In the genomic region with DNA sequence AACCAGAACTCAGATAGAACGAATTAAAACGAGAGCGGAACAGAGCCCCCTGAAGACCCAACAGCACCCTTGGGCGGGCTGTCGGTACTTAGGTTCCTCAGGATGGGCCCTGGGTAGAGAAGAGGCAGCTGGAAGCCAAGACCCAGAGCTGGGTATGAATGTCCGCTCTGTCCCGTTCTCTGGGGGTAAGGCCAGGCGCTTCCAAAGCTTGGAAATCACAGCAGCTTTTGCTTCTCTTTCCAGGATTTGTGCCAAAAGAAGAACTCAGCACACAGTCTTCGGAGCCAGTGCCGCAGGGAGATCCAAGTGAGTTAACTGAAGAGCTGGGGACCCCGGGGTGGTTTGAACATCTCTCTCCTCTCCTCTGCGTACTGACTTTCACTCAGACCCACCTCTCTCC, we compare ENCODE assay signal across 14 mouse cellular contexts.
A peak's percentile ranks its signal among the peaks of the same experiment; 100 is the strongest.
DNase-seq lines count a peak whose midpoint lies in the region; ATAC-seq and TF ChIP-seq lines count a peak whose summit lies in the region.
"Had no signal": no experiment of that assay in that cellular context is flagged by ENCODE, and none has a peak within 500 bp of the region (broad histone marks: within the 10 kb centered on the region; RNA-seq: fewer than 3 reads in every experiment).

No protein-coding gene starts in this region.

- no peak overlapping the region for H3K4me3 ChIP-seq in cortical plate, adult 2 months (ENCODE audit: insufficient read depth, low read length)
- no peak overlapping the region for H3K4me3 ChIP-seq in midbrain, embryonic 15.5 days
- H3K4me3 ChIP-seq in kidney, embryonic 16.5 days (ENCODE audit: low read length) = no peak overlapping the region

- no peak for TF ChIP-seq CTCF in cortical plate, adult 2 months (IDR thresholded peaks at IDR 0.05; ENCODE audit: extremely low read depth, insufficient read depth, low read length)

- no peak overlapping the region for H3K9ac ChIP-seq in midbrain, embryonic 15.5 days
- H3K9ac ChIP-seq in kidney, embryonic 16.5 days (replicated peaks; ENCODE audit: low read length) = no peak overlapping the region
- H3K9ac ChIP-seq: liver, embryonic 14.5 days had no signal

- DNase-seq in gastrocnemius, adult 18-20 months (ENCODE audit: low spot score) = peak; percentile 16
- DNase-seq in gastrocnemius, postnatal 4 days (ENCODE audit: low spot score in 2 of 2) = no peak
- peak; percentile 27 to 48 for DNase-seq in layer of hippocampus, postnatal 10 days (ENCODE audit: low spot score in 2 of 2)
- DNase-seq in layer of hippocampus, postnatal 25 days (ENCODE audit: extremely low spot score in 1 of 2, low spot score in 1 of 2) = no peak
- no peak for DNase-seq in adipocyte (ENCODE audit: low spot score)
- DNase-seq: adrenal gland, adult 2 months; cerebellum, adult 9-10 months; kidney, adult 8-10 months; spleen, adult 18-20 months had no signal

- no peaks in the 10 kb centered on the region for H3K9me3 ChIP-seq in midbrain, embryonic 15.5 days
- no peaks in the 10 kb centered on the region for H3K9me3 ChIP-seq in kidney, embryonic 16.5 days (ENCODE audit: low read length)

- no peak for TF ChIP-seq POLR2A in cortical plate, adult 2 months (IDR thresholded peaks at IDR 0.05; ENCODE audit: extremely low read depth, insufficient read depth, low read length)

- peak overlapping the region; percentile 7; the same call in 1 of the 2 replicates for H3K27ac ChIP-seq in cortical plate, adult 2 months (ENCODE audit: insufficient read depth, low read length)
- H3K27ac ChIP-seq in midbrain, embryonic 15.5 days = no peak overlapping the region
- no peak overlapping the region for H3K27ac ChIP-seq in kidney, embryonic 16.5 days (ENCODE audit: low read length)
- H3K27ac ChIP-seq: liver, embryonic 14.5 days had no signal

- H3K4me2 ChIP-seq in midbrain, embryonic 15.5 days = no peak overlapping the region
- no peak overlapping the region for H3K4me2 ChIP-seq in kidney, embryonic 16.5 days (replicated peaks; ENCODE audit: low read depth, low read length)

- peaks cover 2% of the 10 kb centered on the region; the same call in 1 of the 2 replicates for H3K4me1 ChIP-seq in cortical plate, adult 2 months (ENCODE audit: control insufficient read depth, insufficient read depth, low read length)
- peaks cover 9% of the 10 kb centered on the region; the same call in 1 of the 2 replicates for H3K4me1 ChIP-seq in midbrain, embryonic 15.5 days
- no peaks in the 10 kb centered on the region for H3K4me1 ChIP-seq in kidney, embryonic 16.5 days (ENCODE audit: insufficient read depth, low read length)

- H3K27me3 ChIP-seq in midbrain, embryonic 15.5 days (replicated peaks) = no peaks in the 10 kb centered on the region
- no peaks in the 10 kb centered on the region for H3K27me3 ChIP-seq in kidney, embryonic 16.5 days (ENCODE audit: insufficient read depth, low read length)

- ATAC-seq in midbrain, embryonic 15.5 days (replicated peaks) = peak; percentile 16; the same call in 1 of the 2 replicates
- no peak for ATAC-seq in kidney, embryonic 16.5 days (ENCODE audit: low FRiP score, low TSS enrichment)
- ATAC-seq: lung, postnatal 0 days had no signal

- H3K36me3 ChIP-seq in midbrain, embryonic 15.5 days (replicated peaks) = no peaks in the 10 kb centered on the region
- H3K36me3 ChIP-seq in kidney, embryonic 16.5 days (ENCODE audit: insufficient read depth, low read length) = no peaks in the 10 kb centered on the region

- 73% methylated on average over 12 of the region's 12 CpGs for WGBS in midbrain, embryonic 15.5 days
- 89% methylated on average over 12 of the region's 12 CpGs for WGBS in kidney, embryonic 16.5 days

Comparison
In these comparisons a context has a peak if more than half of its experiments do, and no peak if none do; other contexts are left out.
1. DNase-seq: peak in gastrocnemius, adult 18-20 months (single experiment) and layer of hippocampus, postnatal 10 days (2 of 2); none in gastrocnemius, postnatal 4 days (0 of 2), layer of hippocampus, postnatal 25 days (0 of 2) and adipocyte (single experiment).